Mouse (Mus musculus): Measurements from ENCODE around the gene Lrrc8a.
A peak's percentile ranks its signal among the peaks of the same experiment; 100 is the strongest.

The Lrrc8a gene

DNA sequence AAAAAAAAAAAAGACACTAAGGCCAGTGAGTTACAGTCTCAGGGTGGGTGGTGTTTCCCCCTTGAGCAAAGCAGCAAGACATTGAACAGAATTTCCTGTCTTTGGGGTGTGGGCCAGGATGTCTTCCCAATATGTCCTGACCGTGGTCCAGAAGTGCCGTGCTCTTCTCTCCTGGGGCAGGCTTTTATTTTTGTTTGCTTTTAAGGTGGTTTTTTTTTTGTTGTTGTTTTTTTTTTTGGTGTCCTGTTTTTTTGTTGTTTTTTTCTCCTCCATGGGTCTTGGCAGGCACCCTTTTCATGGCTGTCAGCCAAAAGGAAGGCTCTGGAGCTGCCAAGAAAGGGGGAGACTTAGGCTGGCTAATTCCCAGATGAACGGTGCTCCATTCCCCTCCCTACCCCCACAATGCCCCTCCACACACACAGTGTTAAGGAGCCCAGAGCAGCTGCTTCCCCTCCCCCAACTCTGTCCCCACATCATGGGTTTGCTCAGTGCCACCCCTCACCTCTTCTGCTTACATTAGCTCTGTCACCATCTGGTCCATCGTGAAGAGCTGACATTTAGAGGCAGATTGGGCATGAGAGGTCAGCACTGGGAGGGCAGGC is 25.4 kb downstream of the Lrrc8a start:
- no peak for DNase-seq

- no peak for DNase-seq
Measured at GRCm38 (mm10) chr2:30263811-30264210, 26.3 kb downstream of the Lrrc8a start.

GRCm38 (mm10) chr2:30264671-30265519 is 27.4 kb downstream of the Lrrc8a start:
- DNase-seq, result no peak

GRCm38 (mm10) chr2:30265767-30266253 is 28.3 kb downstream of the Lrrc8a start, which contains the start of gene Phyhd1:
Phyhd1 (plus strand) TSS chr2:30266203.
- DNase-seq, result no peak

GRCm38 (mm10) chr2:30266392-30266941 is 29.0 kb downstream of the Lrrc8a start:
- DNase-seq, result no peak

- no peak for DNase-seq
Measured at GRCm38 (mm10) chr2:30267466-30267865, 30.0 kb downstream of the Lrrc8a start.

- no peak for DNase-seq
Measured at GRCm38 (mm10) chr2:30268371-30268770, 30.9 kb downstream of the Lrrc8a start.

GRCm38 (mm10) chr2:30269241-30269990 is 31.9 kb downstream of the Lrrc8a start:
- no peak for DNase-seq

DNA sequence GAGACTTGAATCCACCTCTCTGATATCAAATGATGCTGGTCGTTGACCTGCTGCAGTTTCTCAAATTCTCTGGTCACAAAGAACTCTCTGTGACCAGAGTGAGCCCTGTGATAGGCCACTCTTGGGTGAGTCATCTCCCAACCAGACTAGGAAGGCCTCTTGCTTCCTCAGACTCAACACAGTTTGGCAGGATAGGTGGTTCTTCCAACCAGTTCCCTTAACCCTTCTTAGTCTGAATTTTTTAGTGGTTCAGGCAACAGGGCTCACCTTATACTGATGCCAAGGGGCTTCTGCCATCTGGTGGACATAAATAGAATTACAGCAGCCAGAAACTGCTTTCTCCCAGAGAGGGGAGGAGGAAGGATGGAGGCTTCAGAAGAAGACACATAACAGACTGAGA is 32.6 kb downstream of the Lrrc8a start:
- peak; percentile 63 for DNase-seq

DNA sequence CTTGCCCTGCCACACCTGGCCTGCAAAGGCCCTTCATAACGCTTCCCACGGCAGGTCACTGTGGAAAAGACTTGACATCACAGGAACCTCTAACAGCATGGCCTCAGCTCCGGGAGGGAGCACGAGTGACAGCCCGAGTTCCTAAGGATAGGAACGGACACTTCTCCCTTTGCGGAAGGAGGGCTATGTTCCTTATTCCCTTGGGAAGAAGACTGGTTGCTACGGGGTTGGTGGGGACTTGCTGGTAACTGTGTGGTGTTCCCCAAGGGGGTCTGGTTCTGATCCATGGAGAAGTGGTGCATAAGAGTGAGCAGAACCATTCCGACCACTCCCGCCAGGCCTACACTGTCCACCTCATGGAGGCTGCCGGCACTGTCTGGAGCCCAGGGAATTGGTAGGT is 43.2 kb downstream of the Lrrc8a start, which contains the start of gene Gm28038:
Gm28038 (plus strand) TSS at position 301 of the 400 bp plus-strand sequence.
- no peak for DNase-seq

GRCm38 (mm10) chr2:30281651-30282050 is 44.1 kb downstream of the Lrrc8a start:
- no peak for DNase-seq

DNA sequence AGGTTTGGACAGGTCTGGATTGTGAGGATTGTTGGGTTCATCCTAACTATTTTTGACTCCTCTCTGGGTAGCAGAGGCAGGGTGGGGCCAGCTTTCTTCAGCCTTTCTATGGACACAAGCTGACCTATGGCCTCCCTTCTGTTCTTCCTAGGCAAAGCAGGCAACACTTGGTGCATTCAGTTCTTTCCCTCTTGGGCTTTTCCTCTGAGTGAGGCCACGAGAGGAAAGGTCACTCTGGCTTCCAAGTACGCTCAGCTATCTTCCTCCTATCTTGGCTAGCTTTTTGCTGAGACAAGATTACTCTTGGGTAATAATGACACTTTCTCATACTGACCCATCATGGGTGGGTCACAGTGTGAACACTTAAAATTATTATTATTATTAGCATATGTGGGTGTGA is 45.7 kb downstream of the Lrrc8a start:
- DNase-seq, result no peak

DNA sequence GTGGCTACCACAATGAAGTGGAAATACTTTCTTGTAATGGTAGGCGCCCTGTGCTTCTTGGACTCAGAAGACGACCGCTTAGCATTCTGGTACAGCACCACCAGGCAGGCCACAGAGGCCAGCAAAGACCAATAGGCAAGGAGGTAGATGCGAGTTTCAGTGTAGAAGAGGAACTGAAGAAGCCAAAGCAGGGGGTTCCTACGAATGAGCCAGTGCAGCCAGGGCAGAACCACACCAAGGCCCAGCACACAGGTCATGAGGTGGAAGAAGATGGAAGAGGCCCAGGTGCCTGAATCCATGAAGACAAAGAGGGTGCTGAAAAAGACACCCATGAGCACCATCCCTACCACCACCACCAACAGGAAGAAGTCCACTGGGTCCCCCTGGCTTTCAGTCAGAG is 47.5 kb downstream of the Lrrc8a start:
- DNase-seq, result no peak

DNA sequence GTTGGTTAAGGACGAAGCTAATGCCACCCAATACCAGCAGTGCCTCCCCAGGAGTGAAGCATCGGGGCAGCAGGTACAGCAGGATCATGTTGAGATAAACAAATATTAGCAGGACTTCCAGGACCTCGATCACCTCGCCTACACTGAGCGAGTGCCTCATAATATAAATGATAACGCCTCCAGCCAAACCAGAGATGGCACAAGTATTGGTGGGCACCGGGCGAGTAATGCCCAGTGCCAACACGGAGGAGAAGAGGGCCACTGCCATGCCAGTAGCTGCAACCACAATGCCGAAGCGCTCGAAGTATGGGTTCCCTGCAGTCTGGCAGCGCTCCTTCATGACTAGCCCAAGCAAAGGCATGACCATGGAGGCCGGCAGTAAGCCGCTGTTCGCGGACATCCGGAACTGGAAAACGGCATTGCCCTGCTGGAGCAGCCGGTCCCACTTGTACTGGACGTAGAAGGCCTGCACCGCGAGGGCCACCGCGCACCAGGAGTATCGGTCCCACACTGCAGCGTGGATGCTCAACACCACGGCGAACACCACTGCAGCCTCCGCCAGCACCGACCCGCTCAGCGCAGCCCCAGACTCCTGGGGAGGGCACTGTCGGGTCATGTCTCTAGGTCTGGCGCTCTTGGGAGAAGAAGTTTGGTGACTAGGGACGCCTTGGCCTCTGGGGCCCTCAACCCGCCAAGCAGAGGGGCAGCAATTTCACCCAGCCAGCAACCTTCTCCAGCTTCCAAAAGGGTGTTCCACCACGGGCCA is 48.1 kb downstream of the Lrrc8a start:
- DNase-seq, result no peak

GRCm38 (mm10) chr2:30286192-30287026 is 48.9 kb downstream of the Lrrc8a start, which contains the start of the genes Dolk and Nup188:
Dolk (minus strand) TSS chr2:30286334.
Nup188 (plus strand) TSS chr2:30286397.
- DNase-seq, result peak; percentile 95

DNA sequence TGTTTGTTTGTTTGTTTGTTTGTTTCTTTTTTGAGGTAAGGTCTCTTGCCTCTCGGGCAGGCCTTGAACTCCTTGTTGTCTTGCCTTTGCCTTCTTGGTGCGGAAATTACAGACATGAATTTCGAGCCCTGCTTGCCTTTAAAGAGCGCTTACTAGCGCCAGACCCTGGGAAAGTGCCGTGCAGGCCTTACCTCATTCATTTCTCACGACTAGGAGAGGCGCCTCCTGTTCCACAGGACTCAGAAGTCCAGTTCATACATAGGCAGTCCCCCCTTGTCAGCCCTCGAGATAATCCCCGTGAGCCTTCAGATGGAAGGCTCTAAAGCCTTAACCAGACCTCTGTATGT is 49.5 kb downstream of the Lrrc8a start:
- DNase-seq, result no peak

GRCm38 (mm10) chr2:30299525-30299924 is 62.0 kb downstream of the Lrrc8a start:
- DNase-seq, result no peak

GRCm38 (mm10) chr2:30299966-30300365 is 62.5 kb downstream of the Lrrc8a start:
- no peak for DNase-seq

- no peak for DNase-seq
Measured at GRCm38 (mm10) chr2:30306087-30306486, 68.6 kb downstream of the Lrrc8a start.

DNA sequence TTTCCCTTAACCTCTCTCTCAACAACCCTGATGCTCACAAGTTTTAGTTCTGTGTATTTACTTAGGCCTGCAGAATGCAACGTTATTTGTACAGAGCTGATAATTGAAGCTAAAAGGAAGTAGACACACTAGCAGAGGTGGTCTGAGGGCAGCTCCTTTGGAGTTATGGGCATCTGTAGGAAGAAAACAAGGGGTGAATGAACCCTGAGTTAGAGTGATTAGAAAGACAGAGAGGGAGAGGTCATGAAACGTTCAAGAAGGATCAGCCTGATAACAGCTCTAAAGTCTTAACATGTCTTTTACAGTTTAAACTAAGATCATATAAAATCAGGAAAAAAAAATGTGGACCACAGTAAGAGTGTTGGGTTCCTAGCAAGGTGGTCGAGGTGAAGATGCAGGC is 71.8 kb downstream of the Lrrc8a start:
- DNase-seq, result no peak

DNA sequence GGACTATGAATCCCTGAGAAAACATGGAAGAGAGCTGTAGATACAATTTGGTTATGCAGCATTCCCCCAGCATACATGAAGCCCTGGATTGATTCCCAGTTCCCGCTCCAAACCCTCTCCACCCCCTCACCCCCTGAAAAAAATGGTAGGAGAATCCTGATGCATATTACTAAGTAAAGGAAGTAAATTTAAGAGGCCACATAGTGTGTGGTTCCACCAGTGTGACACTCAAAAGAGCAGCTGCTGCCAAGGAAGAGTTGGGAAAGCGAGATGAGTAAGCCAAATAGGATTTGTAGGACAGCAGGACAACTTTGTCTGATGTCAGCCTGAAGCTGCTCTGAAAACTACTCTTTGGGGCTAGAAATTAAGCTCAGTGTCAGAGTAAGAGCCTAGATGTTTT is 74.0 kb downstream of the Lrrc8a start:
- no peak for DNase-seq
